ENCODE assay signal across 9 mouse cellular contexts in the genomic region with DNA sequence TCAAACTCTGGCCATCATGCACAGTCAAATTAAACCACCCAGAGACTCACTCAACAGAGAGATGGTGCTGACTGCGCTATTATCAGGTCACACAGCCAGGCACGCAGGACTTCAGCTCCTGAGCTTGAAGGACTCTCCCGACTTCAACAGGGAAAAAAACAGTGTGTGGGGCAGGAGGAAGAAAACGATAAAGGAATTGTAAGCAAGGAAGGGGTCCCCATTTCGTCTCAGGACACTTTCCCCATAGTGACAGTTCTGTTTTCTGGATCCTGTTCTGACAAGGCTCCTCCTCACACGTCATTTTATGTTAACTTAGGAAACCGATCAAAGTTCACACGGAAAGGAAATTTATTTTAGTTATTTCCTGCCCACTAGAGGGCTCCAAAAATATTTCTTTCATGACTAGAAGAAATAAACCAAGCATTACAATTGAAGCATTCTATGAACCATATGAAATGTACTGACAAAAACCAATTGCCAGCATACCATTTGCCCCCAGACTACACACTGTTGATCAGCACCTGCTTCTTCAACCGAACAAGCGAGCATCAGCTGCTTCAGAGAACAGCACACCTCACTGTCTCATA. TPM values are rescaled to one million over a fixed set of nuclear protein-coding genes. Genes with fewer than 3 reads are reported as not detected.
DNase-seq lines count a peak whose midpoint lies in the region; ATAC-seq and TF ChIP-seq lines count a peak whose summit lies in the region.
"Had no signal": no experiment of that assay in that cellular context is flagged by ENCODE, and none has a peak within 500 bp of the region (broad histone marks: within the 10 kb centered on the region; RNA-seq: fewer than 3 reads in every experiment).

No protein-coding gene starts in this region.

- WGBS in hindbrain, embryonic 13.5 days, result 49% methylated on average over 10 of the region's 10 CpGs
- 37% methylated on average over 10 of the region's 10 CpGs for WGBS in midbrain, postnatal 0 days

- no peak for ATAC-seq in hindbrain, embryonic 13.5 days (ENCODE audit: low FRiP score)
- ATAC-seq in midbrain, postnatal 0 days (ENCODE audit: low FRiP score), result no peak
- ATAC-seq in activated CD4-positive, CD25-positive, alpha-beta regulatory T cell, adult 4 months, result no peak

- peak; percentile 78 for TF ChIP-seq CTCF in layer of hippocampus, adult 2 months (conservative IDR thresholded peaks at IDR 0.05)
- peak; percentile 68 for TF ChIP-seq CTCF in midbrain, postnatal 0 days (IDR thresholded peaks at IDR 0.05)

- H3K9me3 ChIP-seq in hindbrain, embryonic 13.5 days, result no peaks in the 10 kb centered on the region
- H3K9me3 ChIP-seq in midbrain, postnatal 0 days (ENCODE audit: low read length), result no peaks in the 10 kb centered on the region
- H3K9me3 ChIP-seq: embryonic facial prominence, embryonic 12.5 days had no signal

- no peaks in the 10 kb centered on the region for H3K27me3 ChIP-seq in hindbrain, embryonic 13.5 days
- no peaks in the 10 kb centered on the region for H3K27me3 ChIP-seq in midbrain, postnatal 0 days (ENCODE audit: insufficient read depth, low read length)
- H3K27me3 ChIP-seq: embryonic facial prominence, embryonic 12.5 days had no signal

- DNase-seq in layer of hippocampus, adult 2 months (ENCODE audit: low spot score in 2 of 2), result no peak
- DNase-seq in layer of hippocampus, postnatal 36 days, result no peak
- peak; percentile 67 for DNase-seq in NIH3T3 (ENCODE audit: low read depth)
- peak; percentile 66 for DNase-seq in midbrain, postnatal 0 days (ENCODE audit: low spot score)
- DNase-seq in ovary, postnatal 10 days (ENCODE audit: low spot score), result no peak
- no peak for DNase-seq in right cerebral cortex, adult 18-20 months

- peak overlapping the region; percentile 19; the same call in 1 of the 2 replicates for H3K9ac ChIP-seq in hindbrain, embryonic 13.5 days
- H3K9ac ChIP-seq in midbrain, postnatal 0 days (replicated peaks; ENCODE audit: low read length, poor library complexity, severe bottlenecking), result no peak overlapping the region
- H3K9ac ChIP-seq: embryonic facial prominence, embryonic 12.5 days had no signal

- H3K36me3 ChIP-seq in hindbrain, embryonic 13.5 days, result no peaks in the 10 kb centered on the region
- H3K36me3 ChIP-seq in midbrain, postnatal 0 days (ENCODE audit: insufficient read depth, low read length), result no peaks in the 10 kb centered on the region
- H3K36me3 ChIP-seq: embryonic facial prominence, embryonic 12.5 days had no signal

- peak overlapping the region; percentile 58 for H3K27ac ChIP-seq in layer of hippocampus, adult 2 months
- no peak overlapping the region for H3K27ac ChIP-seq in hindbrain, embryonic 13.5 days
- no peak overlapping the region for H3K27ac ChIP-seq in midbrain, postnatal 0 days (ENCODE audit: low read depth, low read length)
- H3K27ac ChIP-seq: embryonic facial prominence, embryonic 12.5 days had no signal

- peak overlapping the region; percentile 86 for H3K4me2 ChIP-seq in hindbrain, embryonic 13.5 days
- peak overlapping the region; percentile 25 for H3K4me2 ChIP-seq in midbrain, postnatal 0 days (ENCODE audit: low read depth, low read length, poor library complexity, severe bottlenecking)
- H3K4me2 ChIP-seq: embryonic facial prominence, embryonic 12.5 days had no signal

- peaks cover 46% of the 10 kb centered on the region for H3K4me1 ChIP-seq in hindbrain, embryonic 13.5 days (replicated peaks)
- H3K4me1 ChIP-seq in midbrain, postnatal 0 days (ENCODE audit: insufficient read depth, low read length), result peaks cover 9% of the 10 kb centered on the region; the same call in 1 of the 2 replicates

- H3K4me3 ChIP-seq in layer of hippocampus, adult 2 months, result no peak overlapping the region; the same call in 1 of the 2 replicates
- peak overlapping the region; percentile 4; the same call in 1 of the 2 replicates for H3K4me3 ChIP-seq in hindbrain, embryonic 13.5 days
- no peak overlapping the region for H3K4me3 ChIP-seq in midbrain, postnatal 0 days (ENCODE audit: low read depth, low read length)
- H3K4me3 ChIP-seq: embryonic facial prominence, embryonic 12.5 days had no signal

RNA-seq across cellular contexts. Expression of a gene that starts 4.6 kb away (rescaled TPM):
- total RNA-seq in layer of hippocampus, adult 2 months (2021), result 100 to 1,000 TPM; 221 to 227 TPM
- 100 to 1,000 TPM; 222 to 250 TPM for total RNA-seq in layer of hippocampus, postnatal 36 days (2021)
- 77.5 and 88.4 TPM in 2 replicates for polyA plus RNA-seq in hindbrain, embryonic 13.5 days (2015; fragmentation: Nextera tagmentation; extraction: Ambion mirVana)
- total RNA-seq in midbrain, postnatal 0 days (2014; rRNA removed), result 126 and 128 TPM in 2 replicates
- polyA plus RNA-seq in midbrain, postnatal 0 days (2015; fragmentation: Nextera tagmentation; extraction: Ambion mirVana), result 79.1 and 79.7 TPM in 2 replicates
- 100 to 1,000 TPM in 1 of 2 experiments, 10 to 100 TPM in 1; 86.3 to 124 TPM for polyA plus RNA-seq in activated CD4-positive, CD25-positive, alpha-beta regulatory T cell, adult 4 months (2017; shearing (Covaris generic))

Comparison
In these comparisons a context has a peak if more than half of its experiments do, and no peak if none do; other contexts are left out.
1. DNase-seq: peak in NIH3T3 (single experiment) and midbrain, postnatal 0 days (single experiment); none in layer of hippocampus, adult 2 months (0 of 2), layer of hippocampus, postnatal 36 days (0 of 2), ovary, postnatal 10 days (single experiment) and right cerebral cortex, adult 18-20 months (single experiment).